Mouse (Mus musculus): Measurements from ENCODE around the gene Insr.
"Not testable (repeated sequence)": the region's sequence is repeated elsewhere in the genome, so short reads cannot be mapped to it uniquely, and the experiment has no call there.

The Insr gene

GRCm38 (mm10) chr8:3278934-3279720, at the start of gene Insr:
TSS of gene Insr (minus strand) at chr8:3279617.
- DNase-seq (ENCODE audit: low spot score in 2 of 2): peak; percentile 92 to 95

GRCm38 (mm10) chr8:3327538-3328245, 48.3 kb upstream of the Insr start:
- DNase-seq (ENCODE audit: low spot score in 2 of 2): no peak

GRCm38 (mm10) chr8:3327056-3327455, 47.6 kb upstream of the Insr start:
- no peak for DNase-seq (ENCODE audit: low spot score in 2 of 2)

GRCm38 (mm10) chr8:3324253-3324652, 44.8 kb upstream of the Insr start:
- DNase-seq (ENCODE audit: low spot score in 2 of 2): no peak

- not testable (repeated sequence) for DNase-seq (ENCODE audit: low spot score in 2 of 2)
These were observed 39.9 kb upstream of the Insr start for GRCm38 (mm10) chr8:3319267-3319666.

- DNase-seq (ENCODE audit: low spot score in 2 of 2): no peak
These were observed 37.2 kb upstream of the Insr start for GRCm38 (mm10) chr8:3316585-3316984.

GRCm38 (mm10) chr8:3314345-3314744, 34.9 kb upstream of the Insr start:
- no peak for DNase-seq (ENCODE audit: low spot score in 2 of 2)

- DNase-seq (ENCODE audit: low spot score in 2 of 2): no peak
These were observed 34.4 kb upstream of the Insr start for GRCm38 (mm10) chr8:3313843-3314242.

GRCm38 (mm10) chr8:3313417-3313816, 34.0 kb upstream of the Insr start:
- DNase-seq (ENCODE audit: low spot score in 2 of 2): not testable (repeated sequence)

GRCm38 (mm10) chr8:3311482-3311881, 32.1 kb upstream of the Insr start:
- no peak for DNase-seq (ENCODE audit: low spot score in 2 of 2)

GRCm38 (mm10) chr8:3309636-3310035, 30.2 kb upstream of the Insr start:
- DNase-seq (ENCODE audit: low spot score in 2 of 2): no peak

- not testable (repeated sequence) for DNase-seq (ENCODE audit: low spot score in 2 of 2)
These were observed 28.9 kb upstream of the Insr start for GRCm38 (mm10) chr8:3308205-3308800.

- DNase-seq (ENCODE audit: low spot score in 2 of 2): no peak
These were observed 22.7 kb upstream of the Insr start for GRCm38 (mm10) chr8:3302131-3302530.

GRCm38 (mm10) chr8:3299322-3299721, 19.9 kb upstream of the Insr start:
- no peak for DNase-seq (ENCODE audit: low spot score in 2 of 2)

GRCm38 (mm10) chr8:3285824-3286223, 6.4 kb upstream of the Insr start:
- no peak for DNase-seq (ENCODE audit: low spot score in 2 of 2)

GRCm38 (mm10) chr8:3284656-3285055, 5.2 kb upstream of the Insr start:
- no peak for DNase-seq (ENCODE audit: low spot score in 2 of 2)

GRCm38 (mm10) chr8:3281296-3281695, 1.9 kb upstream of the Insr start:
- DNase-seq (ENCODE audit: low spot score in 2 of 2): no peak

GRCm38 (mm10) chr8:3280266-3280910, 971 bp upstream of the Insr start:
- DNase-seq (ENCODE audit: low spot score in 2 of 2): peak; percentile 17 to 19

GRCm38 (mm10) chr8:3279721-3280077, 282 bp upstream of the Insr start:
- DNase-seq (ENCODE audit: low spot score in 2 of 2): no peak

- DNase-seq (ENCODE audit: low spot score in 2 of 2): peak in 1 of 2 experiments; percentile 16
These were observed 1.1 kb downstream of the Insr start for GRCm38 (mm10) chr8:3278181-3278820.

- DNase-seq (ENCODE audit: low spot score in 2 of 2): no peak
These were observed 2.2 kb downstream of the Insr start for GRCm38 (mm10) chr8:3277266-3277665.

- DNase-seq (ENCODE audit: low spot score in 2 of 2): no peak
These were observed 3.4 kb downstream of the Insr start for GRCm38 (mm10) chr8:3276009-3276408.
